Mouse (Mus musculus) heart, adult 2 months (tissue): Measurements from ENCODE around the gene Tmem145.

Experiments
- EP300 ChIP-seq: fragments of 200-500 bp; IDR thresholded peaks from 2 replicates; pipeline ENCODE4 v1.6.1; 2011; ENCODE audit warnings: low read depth, low read length, control low read depth; ENCODE audit not compliant: insufficient read depth
- POLR2A ChIP-seq: fragments of 200-500 bp; IDR thresholded peaks from 2 replicates; pipeline ENCODE4 v1.6.1; 2011; ENCODE audit warnings: mild to moderate bottlenecking, low read depth, low read length, control low read depth; ENCODE audit not compliant: insufficient read depth

DNA sequence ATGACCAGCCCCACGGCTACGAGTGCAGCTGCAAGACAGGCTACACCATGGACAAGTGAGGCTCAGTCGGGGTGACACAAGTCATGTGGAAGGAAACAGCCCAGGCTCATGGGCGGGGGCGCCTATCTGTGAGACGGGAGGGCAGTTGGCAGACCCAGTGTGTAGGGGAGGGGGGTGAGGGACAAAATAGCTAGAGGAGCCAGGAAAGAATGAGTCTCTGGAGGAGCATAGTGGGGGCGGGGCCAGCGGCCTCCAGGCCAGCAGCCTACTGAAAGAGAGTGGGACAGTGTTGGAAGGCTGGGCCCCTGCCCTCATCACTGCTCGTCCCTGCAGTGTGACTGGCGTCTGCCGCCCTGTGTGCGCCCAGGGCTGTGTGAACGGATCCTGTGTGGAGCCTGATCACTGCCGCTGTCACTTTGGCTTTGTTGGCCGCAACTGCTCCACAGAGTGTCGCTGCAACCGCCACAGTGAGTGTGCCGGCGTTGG, 52.9 kb downstream of the Tmem145 start:
- no peak for TF ChIP-seq POLR2A
- no peak for TF ChIP-seq EP300
